Mouse (Mus musculus) embryonic fibroblast, embryonic 13.5 days (primary cell): Measurements from ENCODE around the gene Dusp22. TPM values are rescaled to one million over a fixed set of nuclear protein-coding genes. Genes with fewer than 3 reads are reported as not detected.

ENCODE experiments used
- H3K27ac ChIP-seq: 2 replicates; pipeline ENCODE4 v1.5.1; 2012; ENCODE audit warnings: low read length, control low read depth, inconsistent platforms; ENCODE audit not compliant: insufficient read depth
- H3K4me1 ChIP-seq: 2 replicates; pipeline ENCODE4 v1.6.1; 2011; ENCODE audit warnings: low read length; ENCODE audit not compliant: control insufficient read depth, insufficient read depth
- H3K4me3 ChIP-seq: 2 replicates; pipeline ENCODE4 v1.5.1; 2011; ENCODE audit warnings: mild to moderate bottlenecking, control low read depth, low read length; ENCODE audit not compliant: insufficient read depth
- CTCF ChIP-seq: IDR thresholded peaks from 2 replicates; pipeline ENCODE4 v1.5.1; 2011; ENCODE audit warnings: mild to moderate bottlenecking, control low read depth, low read length, moderate library complexity, borderline replicate concordance; ENCODE audit not compliant: insufficient read depth
- POLR2A ChIP-seq: IDR thresholded peaks from 2 replicates; pipeline ENCODE4 v1.6.1; 2011; ENCODE audit warnings: low read depth, mild to moderate bottlenecking, control low read depth, low read length, moderate library complexity
- polyA plus RNA-seq: library from polyadenylated mRNA; stranded (reverse); fragments of >200 nt; gene quantifications from 2 replicates; pipeline ENCODE4 v1.2.4, GENCODE M21; 2011; ENCODE audit warnings: low read depth; ENCODE audit not compliant: missing spikeins, insufficient read length

Dusp22 gene
- polyA plus RNA-seq, 1 experiment: 10.5 TPM

DNA sequence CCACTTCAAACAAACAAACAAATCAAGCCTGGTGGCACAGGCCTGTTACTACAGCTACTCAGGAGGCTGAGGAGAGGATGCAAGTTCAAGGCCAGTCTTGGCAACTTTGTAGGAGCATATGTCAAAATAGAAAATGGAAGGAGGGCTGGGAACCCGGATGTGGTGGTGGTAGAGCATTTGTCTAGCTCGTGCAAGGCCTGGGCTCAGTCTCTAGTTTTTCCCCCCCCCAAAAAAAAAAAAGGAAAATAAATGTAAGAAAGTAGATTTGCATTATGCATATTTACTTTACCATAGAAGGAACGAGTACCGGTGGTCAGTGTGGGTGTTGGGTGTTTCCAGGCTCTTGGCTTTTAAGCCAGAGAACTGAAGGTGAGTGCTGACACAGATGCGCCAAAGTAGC, 29.7 kb downstream of the Dusp22 start:
- TF ChIP-seq POLR2A (no peak), CTCF (no peak)
- Histone ChIP-seq H3K27ac (no peak overlapping the region), H3K4me3 (no peak overlapping the region), H3K4me1 (0 out of 2 replicates have a peak, but pooled peaks cover 3% of the 10 kb centered on the region)

- Histone ChIP-seq H3K27ac (no peak overlapping the region), H3K4me3 (no peak overlapping the region), H3K4me1 (0 out of 2 replicates have a peak, but pooled peaks cover 3% of the 10 kb centered on the region)
- no peak for TF ChIP-seq CTCF
- no peak for TF ChIP-seq POLR2A
Observed at GRCm38 (mm10) chr13:30691441-30692292, 31.9 kb downstream of the Dusp22 start.

GRCm38 (mm10) chr13:30692644-30693385, 33.0 kb downstream of the Dusp22 start:
- TF ChIP-seq POLR2A: no peak
- TF ChIP-seq CTCF: no peak
- H3K4me3 ChIP-seq: no peak overlapping the region
- 0 out of 2 replicates have a peak, but pooled peaks cover 3% of the 10 kb centered on the region for H3K4me1 ChIP-seq
- H3K27ac ChIP-seq: no peak overlapping the region

- Histone ChIP-seq H3K27ac (no peak overlapping the region), H3K4me3 (no peak overlapping the region), H3K4me1 (0 out of 2 replicates have a peak, but pooled peaks cover 3% of the 10 kb centered on the region)
- TF ChIP-seq POLR2A (no peak), CTCF (no peak)
Observed at GRCm38 (mm10) chr13:30695232-30695631, 35.4 kb downstream of the Dusp22 start.

- Histone ChIP-seq H3K4me3 (no peak overlapping the region), H3K27ac (no peak overlapping the region), H3K4me1 (0 out of 2 replicates have a peak, but pooled peaks cover 3% of the 10 kb centered on the region)
- TF ChIP-seq POLR2A (no peak), CTCF (no peak)
Observed at GRCm38 (mm10) chr13:30695890-30696289, 36.1 kb downstream of the Dusp22 start.

GRCm38 (mm10) chr13:30697880-30698279, 38.1 kb downstream of the Dusp22 start:
- Histone ChIP-seq H3K4me1 (0 out of 2 replicates have a peak, but pooled peaks cover 2% of the 10 kb centered on the region), H3K4me3 (no peak overlapping the region), H3K27ac (no peak overlapping the region)
- TF ChIP-seq POLR2A: no peak

DNA sequence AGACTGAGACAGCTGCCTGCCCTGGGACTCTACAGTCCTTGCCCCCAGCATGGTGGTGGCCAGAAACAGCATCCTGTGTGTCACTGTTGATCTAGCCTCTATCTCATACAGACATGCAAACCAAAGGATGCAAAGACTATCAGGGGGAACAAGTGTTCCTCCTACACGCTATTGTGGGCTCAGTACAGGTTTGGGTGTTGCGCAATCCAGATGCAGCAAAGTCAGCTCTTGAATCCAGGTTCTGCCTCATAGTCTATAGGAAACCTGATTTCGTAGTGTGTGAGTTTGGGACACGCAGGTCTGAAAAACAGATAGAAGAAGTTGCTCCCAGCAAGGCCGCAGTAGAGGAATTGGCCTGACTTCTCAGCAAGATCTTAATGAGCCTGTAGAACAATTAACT, 42.9 kb downstream of the Dusp22 start:
- no peak for TF ChIP-seq POLR2A
- TF ChIP-seq CTCF: no peak
- no peak overlapping the region for H3K27ac ChIP-seq
- H3K4me1 ChIP-seq: 0 out of 2 replicates have a peak, but pooled peaks cover 2% of the 10 kb centered on the region
- no peak overlapping the region for H3K4me3 ChIP-seq

DNA sequence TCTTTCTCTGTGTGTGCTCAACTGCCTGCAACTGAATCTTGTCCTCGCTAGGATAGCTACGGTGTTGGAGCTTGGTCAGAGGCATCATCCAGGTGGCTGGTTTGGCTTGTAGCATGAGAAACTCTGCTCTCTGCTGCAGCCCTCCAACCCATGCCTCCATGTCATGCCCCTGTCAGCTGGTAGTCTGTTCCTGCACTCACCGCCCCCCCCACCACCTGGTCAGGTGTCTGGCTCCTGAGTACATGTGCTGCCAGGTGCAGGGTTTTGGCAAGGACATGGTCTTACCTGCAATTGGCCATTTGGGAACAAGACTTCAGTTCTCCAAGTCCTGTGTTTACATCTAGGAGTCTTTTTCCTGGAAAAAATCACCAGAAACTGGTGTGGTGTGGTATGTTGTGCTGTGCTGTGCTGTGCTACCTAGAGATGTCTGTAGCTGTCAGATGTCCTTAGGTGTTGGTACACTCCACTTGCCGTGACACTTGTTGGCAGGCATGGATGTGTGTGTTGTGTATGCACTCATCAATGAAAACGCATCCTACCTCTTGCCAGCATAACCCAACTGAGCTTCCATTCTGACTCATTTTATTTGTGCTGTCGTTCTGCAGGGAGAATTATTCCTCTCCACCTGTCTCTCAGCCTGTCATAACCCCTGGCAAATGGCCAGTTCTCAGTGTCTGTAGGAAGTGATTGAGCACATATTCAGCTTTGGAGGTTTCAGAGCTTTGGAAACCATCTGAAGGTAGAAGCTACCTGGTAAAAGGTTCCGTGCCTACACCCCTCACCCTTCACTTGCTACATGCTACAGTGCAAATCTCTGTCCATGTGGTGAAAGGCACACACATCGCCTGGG, 44.7 kb downstream of the Dusp22 start:
- H3K27ac ChIP-seq: no peak overlapping the region
- no peak for TF ChIP-seq CTCF
- H3K4me1 ChIP-seq: 0 out of 2 replicates have a peak, but pooled peaks cover 2% of the 10 kb centered on the region
- H3K4me3 ChIP-seq: no peak overlapping the region

DNA sequence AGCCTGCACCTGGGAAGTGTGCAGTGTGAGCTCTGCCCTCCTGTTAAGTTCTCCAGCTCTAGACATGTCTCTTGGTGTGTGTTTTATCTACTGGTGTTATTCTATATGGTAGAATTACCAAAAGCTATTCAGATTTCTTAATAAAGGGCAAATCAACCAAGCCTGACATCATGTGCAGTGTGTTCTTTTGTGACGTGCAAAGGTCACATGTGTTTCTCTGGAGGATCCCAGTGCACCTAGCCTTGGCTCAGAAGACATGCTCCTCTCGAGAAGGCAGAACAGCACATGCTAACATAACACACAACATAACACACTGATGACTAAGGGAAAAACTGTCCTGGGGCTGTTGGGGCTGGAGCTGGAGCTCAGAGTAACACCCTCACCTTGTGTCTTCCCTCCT, 51.3 kb downstream of the Dusp22 start:
- Histone ChIP-seq H3K27ac (no peak overlapping the region), H3K4me3 (no peak overlapping the region), H3K4me1 (no peaks in the 10 kb centered on the region)
- TF ChIP-seq CTCF: no peak
- TF ChIP-seq POLR2A: no peak
